ENCODE assay signal across 2 mouse cellular contexts in the genomic region with DNA sequence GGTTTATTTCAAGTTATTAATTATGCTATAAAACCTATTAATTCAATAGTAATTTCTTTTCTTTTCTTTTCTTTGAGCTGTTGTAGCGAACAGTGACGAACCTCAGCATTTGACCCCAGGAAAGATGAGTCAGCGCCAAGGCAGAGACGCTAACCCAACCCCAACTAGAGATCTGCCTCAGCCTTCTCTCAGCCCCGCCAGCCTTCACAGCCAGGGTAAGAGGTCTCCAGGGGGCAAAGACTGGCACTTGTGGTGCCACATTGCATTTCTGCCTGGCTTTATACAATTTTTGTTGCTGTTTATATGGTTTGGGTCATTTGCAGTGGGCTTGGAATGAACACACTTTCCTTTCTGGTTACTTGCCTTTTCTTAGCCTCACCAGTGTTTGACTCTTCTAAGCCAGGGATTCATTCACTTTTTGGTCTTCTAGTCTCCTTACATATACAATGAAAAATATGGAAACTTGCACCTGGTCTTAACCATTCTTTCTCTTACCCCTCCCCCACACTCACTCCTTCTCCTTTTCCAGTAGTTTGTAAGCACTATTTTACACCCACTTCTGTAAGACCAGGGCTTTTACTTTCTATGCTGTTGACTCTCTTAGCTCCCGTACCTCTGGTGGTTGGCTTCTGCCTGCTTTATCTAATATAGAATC.
A peak's percentile ranks its signal among the peaks of the same experiment; 100 is the strongest.
TF ChIP-seq lines count a peak whose summit lies in the region.

No protein-coding gene starts in this region.

TF ChIP-seq in CH12.LX, 34 proteins besides CTCF, POLR2A, EP300 and RAD21 (continued from another document):
- TF ChIP-seq MXI1 (IDR thresholded peaks at IDR 0.05; ENCODE audit: low read depth, low read length) (no peak), BHLHE40 (IDR thresholded peaks at IDR 0.05; ENCODE audit: low read depth, low read length) (no peak), TBP (conservative IDR thresholded peaks at IDR 0.05; ENCODE audit: low read depth, low read length) (no peak), MAX (IDR thresholded peaks at IDR 0.05; ENCODE audit: low read length) (no peak), TCF12 (IDR thresholded peaks at IDR 0.05; ENCODE audit: low read depth, low read length) (no peak), PAX5 (IDR thresholded peaks at IDR 0.05; ENCODE audit: low read length) (no peak), POLR2AphosphoS2 (IDR thresholded peaks at IDR 0.05; ENCODE audit: low read depth, low read length) (no peak), JUN (IDR thresholded peaks at IDR 0.05; ENCODE audit: insufficient read depth, low read depth, low read length) (no peak; the same call in 1 of the 2 replicates), MAZ (IDR thresholded peaks at IDR 0.05; ENCODE audit: low read depth, low read length) (no peak), SIN3A (IDR thresholded peaks at IDR 0.05; ENCODE audit: low read length) (no peak; the same call in 1 of the 2 replicates), ETS1 (conservative IDR thresholded peaks at IDR 0.05; ENCODE audit: low read depth, low read length) (peak; percentile 49), E2F4 (IDR thresholded peaks at IDR 0.05; ENCODE audit: insufficient replicate concordance, low read depth, low read length) (no peak), UBTF (IDR thresholded peaks at IDR 0.05; ENCODE audit: low read depth, low read length) (no peak), USF2 (conservative IDR thresholded peaks at IDR 0.05; ENCODE audit: low read depth, low read length) (no peak), CHD2 (IDR thresholded peaks at IDR 0.05; ENCODE audit: low read length) (peak; percentile 69; the same call in 1 of the 2 replicates), MAFK (IDR thresholded peaks at IDR 0.05; ENCODE audit: insufficient replicate concordance, low read length) (0 out of 2 replicates have a peak, but pooled peaks have one; percentile 27), RCOR1 (conservative IDR thresholded peaks at IDR 0.05; ENCODE audit: low read depth, low read length) (peak; percentile 68), JUND (conservative IDR thresholded peaks at IDR 0.05; ENCODE audit: low read depth, low read length) (0 out of 2 replicates have a peak, but pooled peaks have one; percentile 19), GABPA (IDR thresholded peaks at IDR 0.05; ENCODE audit: insufficient replicate concordance, low read depth, low read length) (no peak), ZMIZ1 (IDR thresholded peaks at IDR 0.05; ENCODE audit: low read depth, low read length) (no peak), HCFC1 (IDR thresholded peaks at IDR 0.05; ENCODE audit: low read depth, low read length) (no peak), USF1 (IDR thresholded peaks at IDR 0.05; ENCODE audit: low read depth, low read length) (no peak), ZC3H11A (IDR thresholded peaks at IDR 0.05; ENCODE audit: low read depth, low read length) (no peak)

TF ChIP-seq in myocyte, 11 proteins besides CTCF, POLR2A, EP300 and RAD21 (continued from another document):
- TF ChIP-seq MAX (IDR thresholded peaks at IDR 0.05; ENCODE audit: low read depth): no peak
- TF ChIP-seq TCF3 (IDR thresholded peaks at IDR 0.05; ENCODE audit: insufficient read length, low read depth): no peak
- no peak for TF ChIP-seq SRF (IDR thresholded peaks at IDR 0.05; ENCODE audit: control insufficient read depth, insufficient read length, low read depth)
- no peak for TF ChIP-seq USF1 (IDR thresholded peaks at IDR 0.05; ENCODE audit: low read depth)
